Mouse (Mus musculus) thymus, adult 2 months (tissue): ENCODE data around the gene Kif26a.

Experiments
- CTCF ChIP-seq: fragments of 200-500 bp; IDR thresholded peaks from 2 replicates; pipeline ENCODE4 v1.5.1; 2012; ENCODE audit warnings: mild to moderate bottlenecking, control low read depth, low read length, moderate library complexity, borderline replicate concordance; ENCODE audit not compliant: control insufficient read depth, poor library complexity, insufficient read depth; ENCODE audit errors: extremely low read depth
- POLR2A ChIP-seq: fragments of 200-500 bp; IDR thresholded peaks from 2 replicates; pipeline ENCODE4 v1.6.1; 2012; ENCODE audit warnings: mild to moderate bottlenecking, low read length, control low read depth, moderate library complexity; ENCODE audit not compliant: control insufficient read depth, poor library complexity, insufficient read depth; ENCODE audit errors: extremely low read depth

- TF ChIP-seq POLR2A (no peak), CTCF (no peak)
Measured at GRCm38 (mm10) chr12:112112686-112113396, 33.2 kb upstream of the Kif26a start.
